Mouse (Mus musculus) liver, embryonic 14 days (tissue): ENCODE measurements around the gene AA792892. TPM values are rescaled to one million over a fixed set of nuclear protein-coding genes. Genes with fewer than 3 reads are reported as not detected.

Experiments used
- polyA plus RNA-seq: library from polyadenylated mRNA; depleted of rRNA; stranded (reverse); fragments of >200 nt; gene quantifications from 2 replicates; pipeline ENCODE4 v1.2.3, GENCODE M21; 2012; rRNA removed

Gene AA792892
- polyA plus RNA-seq = not detected in 2 replicates

DNA sequence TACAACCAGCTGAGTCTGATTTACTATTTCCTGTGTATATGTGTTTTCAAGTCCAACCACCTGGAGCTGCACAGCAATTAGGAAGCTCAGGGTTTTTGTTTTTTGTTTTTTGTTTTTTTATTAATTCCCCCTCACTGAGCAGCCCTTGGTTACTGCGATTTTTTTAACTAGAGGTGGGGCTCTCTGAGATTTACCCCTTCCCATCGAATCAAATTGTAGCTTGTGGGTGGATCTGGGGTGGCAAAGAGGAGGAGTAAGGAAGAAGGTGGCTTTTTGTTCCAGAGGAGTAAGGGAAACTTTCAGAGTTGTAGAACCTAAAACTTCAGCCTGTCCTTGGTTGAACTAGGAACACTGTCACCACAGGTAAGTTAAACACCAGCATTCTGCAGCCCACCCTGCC lies at the start of gene AA792892:
TSS of gene AA792892 (plus strand) at position 301 of the 400 bp plus-strand sequence.

DNA sequence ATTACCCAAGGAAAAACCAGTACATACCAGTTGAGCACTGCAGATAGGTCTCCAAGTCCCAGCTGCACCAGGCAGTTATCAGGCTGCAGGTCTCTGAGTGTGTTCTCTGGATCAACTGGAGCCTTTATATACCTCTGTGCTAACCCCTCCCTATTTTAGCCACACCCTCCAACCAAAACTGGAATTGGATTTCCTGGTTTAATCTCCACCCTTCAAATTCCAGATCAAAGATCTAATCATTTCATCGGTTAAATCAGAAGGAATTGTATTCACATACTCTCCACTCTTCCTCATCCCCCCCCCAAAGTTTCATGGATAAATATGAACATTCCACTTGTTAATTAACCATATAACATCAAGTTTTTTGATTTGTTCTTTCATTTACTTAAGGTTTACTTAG lies 32.9 kb upstream of the AA792892 start, which contains the start of gene A430089I19Rik:
TSS of gene A430089I19Rik (minus strand) at position 101 of the 400 bp plus-strand sequence.

GRCm38 (mm10) chr5:94314135-94314534 lies 25.4 kb upstream of the AA792892 start, which contains the start of gene Gm6502:
Gene Gm6502, plus strand, starts transcription at chr5:94314435.

Other genes starting within 250 kb of the AA792892 start
- not detected in 2 replicates for gene Gm3106, start 121.7 kb upstream of the AA792892 start, polyA plus RNA-seq
- gene A430089I19Rik, start 33.0 kb upstream of the AA792892 start, polyA plus RNA-seq = not detected in 2 replicates
- not detected in 2 replicates for gene Gm6502, start 25.3 kb upstream of the AA792892 start, polyA plus RNA-seq
- gene Gm7682, start 106.0 kb downstream of the AA792892 start, polyA plus RNA-seq = not detected in 2 replicates
- not detected in 2 replicates for gene Gm3139, start 186.5 kb downstream of the AA792892 start, polyA plus RNA-seq